Mouse (Mus musculus): ENCODE measurements around the gene Ccs.
A peak's percentile ranks its signal among the peaks of the same experiment; 100 is the strongest.
"Not testable (repeated sequence)": the region's sequence is repeated elsewhere in the genome, so short reads cannot be mapped to it uniquely, and the experiment has no call there.

Ccs gene

DNA sequence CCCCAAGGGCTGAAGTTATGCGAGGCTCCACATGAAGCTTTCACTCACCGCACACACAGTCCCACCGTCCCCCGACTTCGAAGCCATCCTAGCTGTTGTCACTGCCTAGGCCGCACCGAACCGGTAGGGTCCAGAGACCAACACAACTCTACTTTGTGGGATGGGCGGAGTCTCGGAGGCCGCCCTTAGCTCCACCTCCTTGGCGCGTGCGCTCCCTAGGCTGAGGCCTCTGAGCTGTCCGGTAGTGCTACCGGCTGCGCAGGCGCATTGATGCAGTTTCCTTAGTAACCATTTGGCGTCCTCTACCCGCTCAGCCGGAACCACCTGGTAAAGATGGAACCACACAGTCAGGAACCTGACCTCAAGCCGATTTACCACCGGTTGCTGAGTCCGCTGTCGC, at the start of gene Ccs, which contains the start of gene Ccdc87:
Ccs (minus strand) TSS at position 184 of the 400 bp plus-strand sequence.
Ccdc87 (plus strand) TSS at position 218 of the 400 bp plus-strand sequence.
- peak; percentile 96 to 98 for DNase-seq

DNA sequence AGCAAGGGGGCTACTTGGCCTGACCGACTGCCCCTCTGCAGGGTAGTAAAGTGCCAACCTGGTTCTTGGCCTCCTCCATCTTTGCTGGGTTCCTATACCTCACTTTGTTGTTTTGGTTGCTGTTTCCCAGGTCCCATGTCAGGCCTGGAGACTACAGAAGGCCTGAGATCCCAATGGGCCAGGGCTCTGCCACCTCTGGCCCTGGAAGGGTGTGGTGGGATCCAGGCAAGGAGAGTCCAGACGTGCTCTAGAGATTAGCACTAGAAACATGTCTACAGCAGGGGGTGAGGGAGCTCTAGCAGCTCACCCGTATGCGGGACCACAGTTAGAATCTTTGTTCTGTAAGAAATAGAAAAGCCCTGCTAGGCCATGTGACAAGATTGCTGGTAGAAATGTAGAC, 44.8 kb upstream of the Ccs start:
- DNase-seq, result no peak

DNA sequence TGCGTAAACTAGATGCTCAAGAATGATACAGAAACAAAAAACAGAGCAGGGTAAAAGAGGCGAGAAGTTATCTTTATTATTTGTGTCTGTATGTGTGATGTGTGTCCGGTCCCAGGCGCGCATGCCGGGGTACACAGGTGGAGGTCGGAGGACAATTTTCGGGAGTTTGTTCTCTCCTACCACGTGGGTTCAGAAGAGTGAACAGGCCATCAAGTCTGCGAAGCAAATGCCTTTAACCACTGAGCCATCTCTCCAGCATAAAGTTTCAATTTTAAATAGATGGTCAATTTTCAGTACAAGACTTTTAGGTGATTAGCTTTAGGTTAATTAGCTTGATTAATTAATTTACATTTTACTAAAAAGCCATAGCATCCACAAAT, 40.2 kb upstream of the Ccs start:
- no peak for DNase-seq

DNA sequence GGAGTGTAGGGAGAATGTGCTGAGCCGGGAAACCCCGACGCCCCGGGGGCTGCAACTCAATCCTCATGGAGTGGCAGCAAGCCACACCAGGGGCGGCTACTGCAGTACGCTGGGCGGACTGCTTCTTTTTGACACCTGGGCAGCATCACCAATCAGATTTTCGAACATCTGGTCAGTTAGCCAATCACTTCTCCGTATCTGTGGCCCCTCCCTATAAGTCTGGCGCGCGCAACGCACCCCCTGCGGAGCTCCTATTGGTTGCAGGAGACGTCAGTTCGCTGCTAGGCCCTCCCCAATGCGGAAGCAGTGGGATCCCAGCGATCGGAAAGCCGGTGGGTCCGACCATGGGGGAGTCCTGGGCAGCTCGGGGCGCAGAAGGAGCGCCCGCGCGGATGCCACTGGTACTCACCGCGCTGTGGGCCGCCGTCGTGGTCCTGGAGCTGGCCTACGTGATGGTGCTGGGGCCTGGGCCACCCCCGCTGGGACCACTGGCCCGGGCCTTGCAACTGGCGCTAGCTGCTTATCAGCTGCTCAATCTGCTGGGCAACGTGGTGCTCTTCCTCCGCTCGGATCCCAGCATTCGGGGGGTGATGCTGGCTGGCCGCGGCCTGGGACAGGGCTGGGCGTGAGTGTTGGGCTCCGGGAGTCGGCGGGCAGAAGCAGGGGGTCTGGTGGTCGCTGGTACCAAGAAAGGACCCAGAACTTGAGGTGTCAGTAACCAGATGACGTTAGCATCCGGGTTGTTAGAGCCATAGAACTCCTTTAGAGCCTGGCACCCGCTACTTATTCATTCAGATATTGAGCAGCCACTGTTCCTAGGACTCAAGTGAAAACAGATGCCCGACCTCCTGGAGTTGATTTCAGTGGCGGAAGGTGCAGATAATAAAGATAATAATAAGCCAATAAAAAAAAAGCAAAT, 39.5 kb upstream of the Ccs start, which contains the start of gene Zdhhc24:
Zdhhc24 (plus strand) TSS at position 264 of the 919 bp plus-strand sequence.
- peak; percentile 97 for DNase-seq

DNA sequence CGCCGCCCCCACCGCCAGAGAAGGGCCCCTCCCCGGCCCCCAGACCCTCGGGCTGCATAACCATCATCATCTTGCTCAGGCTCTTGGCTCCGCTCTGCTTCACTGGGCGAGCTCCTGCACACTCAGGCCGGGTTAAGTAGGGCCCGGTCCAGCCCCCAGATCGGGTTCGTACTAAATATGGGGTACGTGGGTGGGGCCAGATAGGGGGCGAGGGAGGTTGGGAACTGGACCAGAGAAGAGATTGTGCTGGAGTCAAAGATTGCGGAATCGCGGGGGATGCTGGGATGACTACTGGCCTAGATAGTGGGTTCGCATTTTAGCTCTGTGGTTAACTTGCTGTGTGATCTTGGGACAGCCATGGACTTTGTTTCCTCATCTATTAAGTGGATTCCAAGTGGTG, 38.7 kb upstream of the Ccs start, which contains the start of gene Actn3:
Actn3 (minus strand) TSS at position 125 of the 400 bp plus-strand sequence.
- peak in 1 of 2 experiments; percentile 20 for DNase-seq

DNA sequence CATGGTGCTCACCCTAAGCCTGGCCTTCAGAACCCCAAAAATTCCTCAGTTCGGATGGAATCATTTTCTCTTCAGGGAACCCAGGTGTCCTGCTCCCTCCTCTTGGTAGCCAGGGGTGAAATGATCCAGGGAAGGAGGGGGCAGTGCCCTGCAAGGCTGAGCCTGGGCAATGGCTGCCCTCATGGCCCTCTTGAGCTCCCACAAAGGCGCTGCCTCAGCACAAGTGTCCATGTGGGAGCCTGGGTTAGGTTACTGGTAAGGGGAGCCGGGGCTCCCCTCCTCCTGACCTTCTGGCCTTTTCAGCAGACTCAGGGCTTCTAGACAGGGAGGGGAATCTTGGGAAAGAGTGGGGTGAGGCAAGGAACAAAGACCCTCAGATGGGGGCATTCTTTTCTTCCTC, 37.6 kb upstream of the Ccs start:
- DNase-seq, result no peak

DNA sequence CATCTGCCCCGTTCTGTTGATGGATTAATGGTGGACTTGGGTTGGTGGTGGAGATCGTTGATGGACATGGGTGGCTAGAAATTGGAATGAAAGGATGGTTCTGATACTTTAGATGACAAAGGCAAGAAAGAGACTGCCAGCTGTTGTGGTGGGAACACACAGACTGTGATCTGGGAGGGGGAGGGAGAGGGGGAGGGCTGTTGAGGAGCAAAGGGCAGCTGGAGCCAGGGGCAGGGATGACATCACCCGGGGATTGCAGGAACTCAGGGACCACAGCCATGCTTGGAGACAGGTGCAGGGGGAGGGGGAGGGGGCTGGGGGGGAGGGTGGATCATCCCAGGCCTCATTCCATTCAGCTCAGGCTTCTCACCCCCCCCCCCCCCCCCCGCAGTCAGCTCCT, 37.1 kb upstream of the Ccs start:
- DNase-seq, result no peak

DNA sequence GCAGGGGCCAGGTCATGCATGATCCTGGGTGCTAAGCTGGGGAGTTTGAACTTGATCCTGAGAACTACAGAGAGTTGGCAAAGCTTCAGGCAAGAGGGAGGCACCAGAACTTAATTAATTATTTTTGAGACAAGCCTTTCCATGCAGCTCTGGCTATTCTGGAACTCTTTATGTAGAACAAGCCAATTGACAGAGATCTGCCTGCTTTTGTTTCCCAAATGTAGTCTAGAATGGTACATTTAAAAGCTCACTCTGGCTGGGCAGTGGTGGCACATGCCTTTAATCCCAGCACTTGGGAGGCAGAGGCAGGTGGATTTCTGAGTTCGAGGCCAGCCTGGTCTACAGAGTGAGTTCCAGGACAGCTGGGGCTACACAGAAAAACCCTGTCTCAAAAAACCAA, 35.5 kb upstream of the Ccs start:
- DNase-seq, result not testable (repeated sequence)

DNA sequence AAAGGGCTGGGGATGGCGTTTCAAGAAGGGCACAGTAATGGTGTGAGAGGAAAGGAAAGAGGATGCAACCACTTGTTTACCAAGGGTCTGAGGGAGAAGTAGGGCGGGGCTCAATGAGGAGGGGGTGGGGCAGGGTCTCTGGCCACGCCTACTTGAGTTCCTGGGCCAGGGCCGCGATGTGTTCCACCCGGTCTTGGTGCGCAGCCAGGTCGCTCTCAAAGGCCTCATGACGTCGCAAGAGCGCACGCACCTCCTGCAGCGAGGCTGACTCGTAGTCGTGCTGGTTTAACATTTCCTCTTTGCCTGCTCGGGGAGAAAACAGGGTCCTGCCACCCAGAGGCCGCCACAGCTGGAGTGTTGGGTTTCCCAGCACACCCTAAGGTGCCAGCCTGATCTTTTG, 26.0 kb upstream of the Ccs start:
- peak in 1 of 2 experiments; percentile 44 for DNase-seq

DNA sequence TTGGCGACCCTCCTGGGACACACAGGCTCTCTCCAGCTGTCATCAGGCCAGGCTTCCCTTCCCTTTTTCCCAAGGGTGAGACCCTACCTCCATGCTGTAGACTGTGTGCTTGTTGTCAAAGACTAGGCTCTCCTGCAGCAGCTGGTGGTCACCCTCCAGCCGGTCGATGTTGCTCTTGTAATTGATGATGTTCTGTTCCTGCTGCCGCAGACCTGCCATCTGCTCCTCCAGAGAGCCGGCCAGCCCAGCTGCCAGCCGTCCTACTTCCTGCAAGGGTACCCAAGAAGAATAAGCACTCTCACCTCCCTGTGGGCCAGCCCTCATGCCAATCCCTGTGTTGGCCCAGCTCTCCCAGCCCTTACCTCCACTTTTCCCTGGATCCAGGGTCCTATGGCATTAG, 23.9 kb upstream of the Ccs start:
- DNase-seq, result no peak

DNA sequence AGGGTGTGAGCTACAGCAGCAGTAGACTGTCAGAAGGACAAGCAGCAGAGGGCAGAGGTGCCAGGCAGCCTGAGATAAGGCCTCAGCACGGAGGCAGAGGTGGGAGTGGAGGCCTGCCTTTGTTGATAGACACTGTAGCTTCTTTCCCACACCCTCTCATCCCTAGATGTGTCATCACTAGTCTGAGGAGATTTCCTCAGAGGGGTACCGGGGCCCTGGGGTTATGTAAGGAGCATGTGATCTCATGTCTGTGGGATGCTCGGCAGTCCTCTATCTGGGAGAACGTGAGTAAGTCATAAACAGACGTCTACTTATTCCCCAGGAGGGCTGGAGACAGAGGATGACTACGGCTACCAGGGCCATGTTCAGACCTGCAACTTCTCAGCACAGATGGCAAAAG, 19.9 kb upstream of the Ccs start:
- DNase-seq, result no peak

DNA sequence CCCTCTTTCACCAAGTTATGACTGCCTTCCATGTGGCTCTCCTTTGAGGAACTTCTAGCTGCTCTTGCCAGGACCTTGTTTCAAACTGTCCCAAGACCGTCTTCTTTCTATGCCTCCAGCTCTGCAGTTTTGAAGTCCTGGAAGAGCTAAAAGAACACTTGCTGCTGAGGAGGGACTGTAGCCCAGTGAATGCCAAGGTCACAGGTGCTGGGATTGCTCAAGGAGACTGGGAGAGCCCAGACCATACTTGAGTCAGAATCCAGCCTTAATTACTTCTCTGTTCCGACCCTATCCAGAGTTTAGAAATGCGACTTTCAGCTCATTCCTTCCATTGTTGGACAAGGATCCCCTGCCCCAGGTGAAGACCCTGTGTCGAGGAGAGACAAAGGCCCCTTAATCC, 16.8 kb upstream of the Ccs start:
- no peak for DNase-seq

DNA sequence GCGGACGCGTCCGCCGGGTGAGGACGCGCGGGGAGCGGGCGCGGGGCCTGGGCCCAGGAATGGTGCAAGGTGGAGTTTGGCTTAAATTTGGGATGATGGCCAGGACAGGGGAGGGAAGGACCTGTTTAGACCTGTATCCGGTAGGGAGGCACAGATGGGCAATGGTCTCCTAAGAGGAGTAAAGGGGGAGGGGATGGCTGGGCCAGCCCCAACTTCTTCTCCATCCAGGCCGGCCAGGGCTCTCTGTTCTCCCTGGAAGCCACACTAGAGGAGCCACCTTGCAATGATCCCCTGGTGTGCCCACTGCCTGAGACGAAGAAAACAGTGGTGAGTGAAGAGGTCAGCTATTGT, 16.3 kb upstream of the Ccs start:
- DNase-seq, result no peak

DNA sequence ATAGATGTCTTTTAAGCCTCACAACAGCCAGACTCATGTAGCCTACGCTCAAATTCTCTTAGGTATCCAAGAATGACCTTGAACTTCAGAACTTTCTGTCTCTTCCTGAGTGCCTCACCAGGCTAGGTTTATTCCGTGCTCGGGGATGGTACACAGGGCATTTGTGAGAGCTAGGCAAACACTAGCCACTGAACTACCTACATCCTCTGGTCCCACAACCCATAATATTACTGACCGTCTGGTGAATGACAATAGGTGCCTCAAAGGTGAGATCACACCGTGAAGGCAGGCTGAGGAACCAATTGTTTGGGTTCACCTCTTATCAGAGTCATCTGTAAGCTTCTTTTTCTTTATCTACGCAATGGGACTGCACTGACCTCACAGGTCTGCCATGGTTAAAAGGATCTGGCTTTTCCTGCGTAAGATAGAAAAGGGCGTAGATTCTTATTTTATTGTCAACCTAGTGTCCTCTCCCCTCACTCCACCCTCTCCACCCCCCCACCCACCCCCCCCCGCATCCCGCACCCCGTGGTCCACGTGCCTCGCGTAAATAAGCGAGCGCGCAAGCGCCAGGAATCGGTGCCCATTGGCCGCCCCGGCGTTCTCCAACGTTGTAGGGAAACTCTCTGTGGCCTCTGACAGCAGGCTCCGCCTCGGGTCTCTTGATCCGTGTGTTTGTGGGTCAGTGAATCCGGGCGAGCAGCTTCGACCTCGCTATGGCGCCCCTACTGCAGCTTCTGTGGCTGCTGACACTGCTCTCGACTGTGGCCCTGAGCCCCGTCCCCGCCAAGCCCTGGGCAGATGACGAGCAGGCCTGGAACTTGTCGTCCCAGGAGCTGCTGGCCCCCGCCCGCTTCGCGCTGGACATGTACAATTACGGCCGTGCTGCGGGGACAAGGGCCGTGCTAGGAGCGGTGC, 15.7 kb upstream of the Ccs start, which contains the start of gene Ctsf:
Ctsf (plus strand) TSS at position 579 of the 918 bp plus-strand sequence.
- DNase-seq, result peak; percentile 96

DNA sequence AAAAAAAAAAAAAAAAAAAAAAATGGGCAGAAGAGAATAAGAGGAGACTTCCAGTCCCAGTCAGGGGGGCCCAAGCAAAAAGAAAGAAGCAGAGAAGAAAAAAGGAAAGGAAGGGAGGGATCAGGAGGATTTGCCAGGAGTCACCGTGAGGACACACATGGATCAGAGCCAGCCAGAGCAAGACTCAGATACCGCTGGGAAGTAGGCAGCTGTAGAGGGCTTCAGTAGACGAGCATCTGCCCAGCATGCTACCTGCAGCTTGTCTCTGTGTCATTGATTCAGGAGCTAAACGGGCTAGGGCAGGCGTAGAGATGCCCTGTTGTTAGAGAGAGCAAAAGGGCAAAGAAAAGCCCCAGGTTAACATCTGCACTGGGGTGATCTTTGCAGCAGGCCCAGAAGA, 11.1 kb upstream of the Ccs start:
- no peak for DNase-seq

DNA sequence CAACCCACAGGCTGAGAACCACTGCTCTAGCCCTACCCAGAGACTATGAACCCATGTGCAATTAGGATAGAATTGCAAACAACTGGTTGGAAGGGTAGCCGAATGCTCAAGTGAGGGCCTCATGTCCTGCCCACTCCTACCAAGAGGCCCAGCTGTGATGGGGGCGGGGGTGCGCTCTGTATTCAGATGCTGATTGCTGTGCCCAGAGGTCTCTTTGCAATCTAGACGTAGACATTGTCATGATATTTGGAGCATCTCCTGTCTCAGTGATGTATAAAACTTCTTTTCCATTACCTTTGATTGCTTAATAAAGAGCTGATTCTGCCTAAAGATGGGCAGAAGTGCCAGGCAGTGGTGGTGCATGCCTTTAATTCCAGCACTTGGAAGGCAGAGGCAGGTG, 10.7 kb upstream of the Ccs start:
- no peak for DNase-seq

DNA sequence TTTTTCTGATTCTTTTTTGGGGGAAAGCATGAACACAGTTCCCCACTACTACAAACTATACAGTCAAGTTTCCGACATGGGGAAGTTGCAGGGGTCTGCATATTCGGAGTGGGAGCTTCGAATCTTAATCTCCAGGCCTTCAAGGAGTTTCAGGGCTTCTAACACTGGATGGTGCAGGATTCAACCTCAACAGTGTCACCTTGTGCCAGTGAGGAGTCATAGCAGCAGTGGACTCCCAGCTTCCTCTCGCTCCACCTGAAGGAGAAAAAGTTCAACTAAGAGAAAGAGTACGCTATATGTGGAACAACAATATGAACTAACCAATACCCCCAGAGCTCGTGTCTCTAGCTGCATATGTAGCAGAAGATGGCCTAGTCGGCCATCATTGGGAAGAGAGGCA, 8.4 kb upstream of the Ccs start:
- peak in 1 of 2 experiments; percentile 63 for DNase-seq

DNA sequence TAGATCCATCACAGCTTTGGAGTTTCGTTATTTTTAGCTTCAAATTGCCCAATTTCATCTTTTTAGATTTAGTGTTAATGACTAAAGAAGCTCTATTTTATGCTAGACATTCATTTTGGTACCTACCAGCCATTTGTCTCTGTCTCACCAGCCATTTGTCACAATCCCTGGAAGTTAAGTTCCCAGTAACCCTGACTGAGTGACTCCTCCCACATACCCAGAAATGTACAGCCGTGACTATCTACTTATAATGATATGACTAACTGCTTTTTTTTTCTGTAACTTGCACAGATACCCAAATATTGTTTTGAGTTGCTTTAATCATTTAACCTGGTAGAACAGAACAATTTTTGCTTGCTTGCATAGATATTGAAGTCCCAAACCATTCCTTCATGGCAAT, 6.7 kb upstream of the Ccs start:
- no peak for DNase-seq

DNA sequence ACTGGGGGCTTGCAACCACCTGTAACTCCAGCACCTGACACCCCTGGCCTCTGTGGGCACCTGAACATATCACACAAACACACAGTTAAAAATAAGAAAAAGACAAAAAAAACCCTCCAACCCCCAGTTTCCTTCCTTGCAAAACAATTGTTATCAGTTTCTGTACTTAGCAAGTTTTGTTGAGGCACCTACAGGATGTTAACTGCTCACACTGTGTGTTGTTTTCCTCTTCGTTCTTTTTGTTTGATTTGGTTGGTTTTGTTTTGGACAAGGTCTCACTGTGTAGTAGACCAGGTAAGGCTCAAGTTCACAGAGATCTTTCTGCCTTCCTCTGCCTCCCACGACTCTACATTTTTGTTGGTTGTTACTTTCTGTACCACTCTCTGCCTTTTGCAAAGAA, 3.5 kb upstream of the Ccs start:
- DNase-seq, result no peak

DNA sequence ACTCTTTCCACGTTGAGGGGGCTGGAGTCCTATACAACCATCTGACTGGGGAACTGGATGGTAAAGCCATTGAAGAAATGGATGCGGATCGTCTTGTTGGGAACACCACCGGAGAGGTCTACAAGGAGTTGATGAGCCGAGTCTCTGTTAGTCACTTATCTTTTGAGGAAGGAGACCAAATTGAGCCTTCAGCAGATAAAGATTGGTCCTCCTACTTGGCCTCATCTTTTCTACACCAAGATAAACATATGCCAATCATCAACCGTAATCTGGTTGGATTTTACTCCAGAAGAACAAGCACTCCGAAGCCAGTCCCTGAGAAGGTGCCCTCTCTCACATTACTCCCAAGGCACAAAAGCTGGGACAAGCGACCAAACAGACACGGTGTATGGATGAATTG, 1.7 kb upstream of the Ccs start:
- no peak for DNase-seq

DNA sequence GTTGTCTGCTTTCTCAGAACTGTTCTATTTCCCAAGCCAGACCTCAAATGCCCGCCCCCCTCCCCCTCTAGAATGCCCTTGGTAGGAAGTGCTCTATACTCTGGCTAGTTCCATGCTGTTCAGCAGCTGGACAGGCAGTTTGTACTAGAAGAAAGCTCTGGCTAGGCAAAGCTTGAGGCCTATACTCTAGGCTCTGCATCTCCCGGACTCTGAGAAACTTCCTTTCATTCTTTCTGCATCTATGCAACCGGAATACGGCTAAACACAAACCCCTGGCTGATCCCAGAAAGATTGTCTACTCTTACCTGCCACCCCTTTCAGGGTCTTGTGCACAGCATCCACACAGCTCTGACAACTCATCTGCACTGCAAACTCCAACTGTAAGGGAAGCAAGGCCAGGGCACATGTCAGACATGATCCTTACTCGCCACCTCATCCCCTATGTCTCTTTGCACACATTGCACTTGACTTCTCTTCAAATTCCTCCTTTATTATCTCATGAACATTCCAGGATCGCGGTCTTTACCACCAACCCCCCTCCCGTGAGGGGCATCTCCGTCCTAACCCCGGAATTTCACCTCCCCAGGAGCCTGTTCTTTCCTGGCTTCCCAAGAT, 499 bp downstream of the Ccs start:
- DNase-seq, result no peak

DNA sequence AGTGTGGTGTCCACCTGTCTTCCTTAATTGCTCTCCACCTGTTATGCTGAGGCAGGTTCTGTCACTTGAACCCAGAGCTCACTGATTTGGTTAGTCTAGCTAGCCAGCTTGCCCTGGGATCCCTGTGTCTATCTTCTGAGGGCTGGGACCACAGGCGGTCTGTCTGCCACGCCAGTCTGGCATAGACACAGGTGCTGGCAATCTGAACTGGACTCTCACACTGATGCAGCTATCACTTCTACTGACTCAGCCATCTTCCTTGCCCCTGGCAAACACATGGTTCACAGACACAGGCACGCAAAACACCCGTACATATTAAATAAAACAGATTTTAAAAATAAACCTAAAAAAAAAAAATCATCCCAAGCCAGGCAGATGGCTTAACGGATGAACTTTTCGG, 2.1 kb downstream of the Ccs start:
- DNase-seq, result peak in 1 of 2 experiments; percentile 34

DNA sequence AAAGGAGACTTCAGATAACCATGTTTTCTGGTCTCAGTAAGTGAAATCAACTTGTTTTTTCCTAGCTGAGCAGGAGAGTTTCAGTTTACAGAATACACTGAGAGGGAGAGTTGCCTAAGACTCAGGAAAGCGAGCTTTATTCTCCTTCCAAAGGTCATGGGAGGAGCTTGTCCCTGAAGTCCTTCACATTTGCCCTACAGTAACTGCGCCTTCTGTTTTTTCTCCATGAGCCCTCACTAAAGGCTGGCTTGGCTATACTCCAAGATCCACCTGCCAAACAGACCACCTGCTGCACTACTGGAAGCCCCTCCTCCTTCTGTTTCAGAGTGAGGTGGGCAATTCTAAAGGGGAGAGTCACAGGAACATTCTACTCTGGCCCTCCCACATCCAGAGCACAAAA, 3.0 kb downstream of the Ccs start:
- DNase-seq, result no peak

All from cerebellum, postnatal 25 days (tissue).